ENCODE assay signal across 19 mouse cellular contexts in the genomic region with DNA sequence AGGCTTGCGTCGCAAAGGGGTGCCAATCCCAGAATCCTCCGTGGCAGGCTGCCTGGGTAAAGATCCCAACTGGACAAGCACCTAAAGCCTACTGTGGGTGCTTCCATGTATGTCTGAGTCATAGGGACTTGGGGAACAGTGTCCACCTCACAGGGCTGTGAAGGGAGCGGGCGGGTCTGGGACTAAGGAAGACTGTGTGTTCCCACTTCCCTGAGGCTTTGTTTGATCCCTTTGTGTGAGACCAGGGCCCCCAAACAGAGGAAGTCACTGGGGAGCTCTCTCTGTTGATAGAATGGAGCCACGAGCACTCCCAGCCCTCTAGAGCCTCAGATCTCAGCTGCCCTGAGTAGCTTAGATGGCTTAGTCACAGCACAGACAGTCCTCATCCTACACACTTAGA. TPM values are rescaled to one million over a fixed set of nuclear protein-coding genes. Genes with fewer than 3 reads are reported as not detected.
DNase-seq lines count a peak whose midpoint lies in the region; ATAC-seq and TF ChIP-seq lines count a peak whose summit lies in the region.
"Had no signal": no experiment of that assay in that cellular context is flagged by ENCODE, and none has a peak within 500 bp of the region (broad histone marks: within the 10 kb centered on the region; RNA-seq: fewer than 3 reads in every experiment).

No protein-coding gene starts in this region.

- no peak overlapping the region for H3K4me3 ChIP-seq in intestine, embryonic 16.5 days (ENCODE audit: low read length)
- no peak overlapping the region for H3K4me3 ChIP-seq in intestine, postnatal 0 days (ENCODE audit: low read depth, low read length)
- no peak overlapping the region for H3K4me3 ChIP-seq in cortical plate, adult 2 months (ENCODE audit: insufficient read depth, low read length)
- H3K4me3 ChIP-seq: layer of hippocampus, adult 2 months; limb, embryonic 10.5 days; liver, embryonic 13.5 days had no signal

- no peak for TF ChIP-seq POLR2A in cortical plate, adult 2 months (IDR thresholded peaks at IDR 0.05; ENCODE audit: extremely low read depth, insufficient read depth, low read length)

- ATAC-seq in intestine, embryonic 16.5 days, result no peak
- no peak for ATAC-seq in intestine, postnatal 0 days
- ATAC-seq: hindbrain, embryonic 16.5 days had no signal

- H3K4me1 ChIP-seq in intestine, embryonic 16.5 days (ENCODE audit: control insufficient read depth, insufficient read depth, low read length), result peaks cover 11% of the 10 kb centered on the region
- H3K4me1 ChIP-seq in intestine, postnatal 0 days (replicated peaks; ENCODE audit: control insufficient read depth, insufficient read depth, low read length), result no peaks in the 10 kb centered on the region
- no peaks in the 10 kb centered on the region for H3K4me1 ChIP-seq in cortical plate, adult 2 months (ENCODE audit: control insufficient read depth, insufficient read depth, low read length)
- H3K4me1 ChIP-seq: liver, embryonic 13.5 days had no signal

- no peaks in the 10 kb centered on the region for H3K9me3 ChIP-seq in intestine, embryonic 16.5 days (ENCODE audit: control insufficient read depth, low read length)
- no peaks in the 10 kb centered on the region for H3K9me3 ChIP-seq in intestine, postnatal 0 days (ENCODE audit: control insufficient read depth)
- H3K9me3 ChIP-seq: limb, embryonic 10.5 days; liver, embryonic 13.5 days had no signal

- H3K27me3 ChIP-seq in intestine, embryonic 16.5 days (replicated peaks; ENCODE audit: control insufficient read depth, insufficient read depth, low read length), result peaks cover 11% of the 10 kb centered on the region
- H3K27me3 ChIP-seq in intestine, postnatal 0 days (replicated peaks; ENCODE audit: control insufficient read depth, insufficient read depth, low read length), result peaks cover 26% of the 10 kb centered on the region

- no peak overlapping the region for H3K9ac ChIP-seq in intestine, embryonic 16.5 days (ENCODE audit: low read depth, low read length)
- H3K9ac ChIP-seq in intestine, postnatal 0 days (ENCODE audit: low read depth, low read length), result no peak overlapping the region
- H3K9ac ChIP-seq: liver, embryonic 13.5 days had no signal

- TF ChIP-seq CTCF in intestine, postnatal 0 days (IDR thresholded peaks at IDR 0.05; ENCODE audit: low read depth), result no peak
- no peak for TF ChIP-seq CTCF in cortical plate, adult 2 months (IDR thresholded peaks at IDR 0.05; ENCODE audit: extremely low read depth, insufficient read depth, low read length)

- H3K36me3 ChIP-seq in intestine, embryonic 16.5 days (ENCODE audit: control insufficient read depth, insufficient read depth, low read length), result 0 out of 2 replicates have a peak, but pooled peaks cover 2% of the 10 kb centered on the region
- no peaks in the 10 kb centered on the region for H3K36me3 ChIP-seq in intestine, postnatal 0 days (ENCODE audit: control insufficient read depth, insufficient read depth)
- H3K36me3 ChIP-seq: liver, embryonic 13.5 days had no signal

- 73% methylated on average over 6 of the region's 6 CpGs for WGBS in intestine, embryonic 16.5 days
- 82% methylated on average over 6 of the region's 6 CpGs for WGBS in intestine, postnatal 0 days

- peak; percentile 93 for DNase-seq in heart, adult 11 months
- DNase-seq in heart, postnatal 4 days, result no peak
- DNase-seq in lung, postnatal 25 days (ENCODE audit: low spot score), result peak; percentile 60
- no peak for DNase-seq in spleen, postnatal 14 days (ENCODE audit: low spot score in 2 of 2)
- DNase-seq in ovary, postnatal 14 days (ENCODE audit: low spot score), result no peak
- DNase-seq: cerebellum, adult 11 months; cerebellum, postnatal 25 days; gastrocnemius, postnatal 25 days; kidney, adult 8-10 months; liver, embryonic 13.5 days; right cerebral cortex, adult 18-20 months; thymus, postnatal 14 days had no signal

- peak overlapping the region; percentile 19; the same call in 1 of the 2 replicates for H3K4me2 ChIP-seq in intestine, embryonic 16.5 days (ENCODE audit: low read depth, low read length)
- no peak overlapping the region for H3K4me2 ChIP-seq in intestine, postnatal 0 days (replicated peaks; ENCODE audit: low read depth)
- H3K4me2 ChIP-seq: liver, embryonic 13.5 days had no signal

- no peak overlapping the region for H3K27ac ChIP-seq in intestine, embryonic 16.5 days (ENCODE audit: low read length)
- no peak overlapping the region for H3K27ac ChIP-seq in intestine, postnatal 0 days (ENCODE audit: low read depth, low read length)
- H3K27ac ChIP-seq in cortical plate, adult 2 months (ENCODE audit: insufficient read depth, low read length), result 0 out of 2 replicates have a peak overlapping the region, but pooled peaks have one; percentile 27
- H3K27ac ChIP-seq: layer of hippocampus, adult 2 months; limb, embryonic 10.5 days; liver, embryonic 13.5 days; stomach, postnatal 0 days had no signal

RNA-seq across cellular contexts. Expression of a gene that starts 3.5 kb away (rescaled TPM):
- total RNA-seq in heart, postnatal 4 days (2021), result 1,000 to 10,000 TPM; 1,026 to 1,084 TPM
- 136 and 172 TPM in 2 replicates for polyA plus RNA-seq in intestine, embryonic 16.5 days (2015; fragmentation: Nextera tagmentation; extraction: Ambion mirVana)
- polyA plus RNA-seq in intestine, postnatal 0 days (2015; fragmentation: Nextera tagmentation; extraction: Ambion mirVana), result 84.5 and 85.5 TPM in 2 replicates
- polyA plus RNA-seq in cortical plate, adult 2 months (2012; rRNA removed), result 29.3 TPM in 2 replicates

RNA-seq across cellular contexts. Expression of a gene that starts 3.5 kb away (rescaled TPM):
- 100 to 1,000 TPM; 558 to 588 TPM for total RNA-seq in heart, postnatal 4 days (2021)
- 39.1 and 50.2 TPM in 2 replicates for polyA plus RNA-seq in intestine, embryonic 16.5 days (2015; fragmentation: Nextera tagmentation; extraction: Ambion mirVana)
- polyA plus RNA-seq in intestine, postnatal 0 days (2015; fragmentation: Nextera tagmentation; extraction: Ambion mirVana), result 44.5 and 44.8 TPM in 2 replicates
- 26.3 and 31.7 TPM in 2 replicates for polyA plus RNA-seq in cortical plate, adult 2 months (2012; rRNA removed)

Comparison
In these comparisons a context has a peak if more than half of its experiments do, and no peak if none do; other contexts are left out.
1. DNase-seq: peak in heart, adult 11 months (single experiment) and lung, postnatal 25 days (single experiment); none in heart, postnatal 4 days (single experiment), spleen, postnatal 14 days (0 of 2) and ovary, postnatal 14 days (single experiment).